Mouse (Mus musculus): ENCODE data around the gene Ankrd12.

Gene Ankrd12

DNA sequence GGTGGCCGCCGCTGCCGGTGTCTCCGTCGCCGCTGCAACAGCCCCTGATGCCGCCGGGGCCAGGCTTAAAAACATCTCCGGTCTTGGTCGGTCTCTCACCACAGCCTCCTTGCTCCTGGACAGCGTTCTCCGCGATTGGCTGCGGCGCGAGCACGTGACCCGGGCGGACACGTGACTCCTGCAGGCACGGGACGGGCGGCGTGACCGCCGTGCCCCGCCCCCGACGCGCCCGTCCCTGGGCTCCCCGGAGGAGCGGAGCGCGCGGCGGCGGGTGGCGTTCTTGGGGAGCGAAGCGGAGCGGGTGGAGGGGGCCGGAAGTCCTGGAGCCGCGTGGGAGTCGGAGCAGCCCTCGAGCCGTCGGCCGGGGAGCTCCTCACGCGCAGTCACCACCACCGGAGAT, at the start of gene Ankrd12:
TSS of gene Ankrd12 (minus strand) at position 156 of the 400 bp plus-strand sequence.
- peak; percentile 95 to 97 for DNase-seq

DNA sequence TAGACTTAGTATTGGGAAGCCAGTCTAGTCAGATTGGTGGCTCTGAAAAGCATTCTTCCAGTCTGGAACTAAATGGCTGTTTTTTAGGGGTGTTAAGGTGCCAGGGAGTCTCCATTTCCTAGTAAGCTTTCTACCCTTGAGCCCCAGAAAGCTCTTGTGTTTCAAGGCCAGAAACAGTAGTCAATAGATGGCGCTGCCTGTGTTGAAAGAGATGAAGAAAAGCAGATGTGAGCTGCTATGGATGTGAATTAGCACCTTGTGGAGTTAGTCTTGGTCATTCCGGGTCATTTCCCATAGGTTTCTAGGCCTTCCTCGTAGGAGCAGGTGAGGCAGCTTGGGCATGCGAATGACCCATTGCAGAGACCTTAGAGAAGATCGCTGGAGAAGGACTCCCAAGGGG, 48.3 kb upstream of the Ankrd12 start:
- no peak for DNase-seq

DNA sequence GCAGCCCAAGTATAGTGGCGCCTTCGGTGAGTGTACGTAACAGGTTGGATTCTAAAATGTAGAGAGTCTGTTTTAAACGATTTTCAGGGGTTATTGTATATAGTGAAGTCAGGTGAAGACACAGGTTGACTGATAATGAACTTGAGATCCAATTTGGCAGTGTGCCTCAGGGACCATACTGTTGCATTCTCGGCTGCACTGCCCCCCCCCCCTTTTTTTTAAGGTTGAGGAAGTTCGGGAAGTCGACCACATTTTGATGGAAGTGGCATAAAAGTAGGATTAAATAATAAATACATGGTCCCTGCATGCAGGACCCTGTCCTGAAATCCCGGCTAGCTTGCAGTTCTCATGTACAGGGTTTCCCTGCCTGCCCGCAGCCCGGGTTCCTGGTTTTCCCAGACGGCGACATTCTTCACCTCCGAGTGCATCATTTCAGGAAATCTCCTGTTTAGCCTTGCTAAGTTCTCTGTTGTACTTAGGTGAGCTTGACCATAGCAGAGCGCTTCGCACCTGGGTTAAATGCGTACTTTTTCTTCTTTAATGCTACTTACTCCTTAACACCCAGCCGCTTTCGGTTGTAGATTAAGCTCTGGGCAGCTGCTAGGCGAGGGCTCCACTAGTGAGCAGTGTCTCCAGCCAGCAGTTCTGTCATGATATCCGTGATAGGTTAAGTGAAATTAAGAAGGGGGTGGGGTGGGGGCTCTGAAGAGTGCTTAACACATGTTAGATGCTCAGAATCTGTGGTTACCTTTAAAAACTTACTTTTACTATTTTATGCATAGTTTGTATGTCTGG, 47.1 kb upstream of the Ankrd12 start:
- no peak for DNase-seq

DNA sequence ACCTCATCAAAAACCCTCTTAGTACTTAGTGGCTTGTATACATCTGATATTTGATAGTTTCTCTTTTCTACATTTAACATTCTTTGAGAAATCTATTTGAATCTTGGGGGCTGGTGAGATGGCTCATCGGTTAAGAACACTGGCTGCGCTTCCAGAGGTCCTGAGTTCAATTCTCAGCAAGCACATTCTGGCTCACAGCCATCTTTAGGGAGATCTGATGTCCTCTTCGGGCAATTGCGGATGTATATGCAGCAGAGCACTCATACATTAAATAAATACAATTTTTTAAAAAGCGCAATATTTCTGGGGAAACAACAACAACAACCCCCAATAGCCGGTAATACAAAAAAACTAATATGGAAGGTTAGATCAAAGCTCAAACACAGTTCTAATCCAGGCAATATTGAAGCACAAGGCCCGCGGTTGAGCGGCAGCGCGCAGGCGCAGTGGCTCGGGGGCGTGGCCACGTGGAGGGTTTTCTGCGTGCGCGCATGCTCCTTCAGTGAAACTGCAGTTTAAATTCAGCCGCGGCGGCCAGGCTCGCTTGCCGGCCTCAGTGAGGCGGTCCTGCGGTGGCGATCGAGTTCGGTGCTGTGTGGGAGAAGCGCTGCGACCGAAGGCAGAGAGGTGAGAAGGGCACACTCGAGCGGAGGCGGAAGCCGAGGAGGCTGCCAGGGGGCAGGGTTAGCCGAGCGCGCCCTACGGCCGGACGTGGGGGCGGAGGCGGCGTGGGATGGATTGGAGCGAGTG, 46.4 kb upstream of the Ankrd12 start, which contains the start of gene Ddx11:
TSS of gene Ddx11 (plus strand) at position 455 of the 750 bp plus-strand sequence.
- DNase-seq, result peak; percentile 96

DNA sequence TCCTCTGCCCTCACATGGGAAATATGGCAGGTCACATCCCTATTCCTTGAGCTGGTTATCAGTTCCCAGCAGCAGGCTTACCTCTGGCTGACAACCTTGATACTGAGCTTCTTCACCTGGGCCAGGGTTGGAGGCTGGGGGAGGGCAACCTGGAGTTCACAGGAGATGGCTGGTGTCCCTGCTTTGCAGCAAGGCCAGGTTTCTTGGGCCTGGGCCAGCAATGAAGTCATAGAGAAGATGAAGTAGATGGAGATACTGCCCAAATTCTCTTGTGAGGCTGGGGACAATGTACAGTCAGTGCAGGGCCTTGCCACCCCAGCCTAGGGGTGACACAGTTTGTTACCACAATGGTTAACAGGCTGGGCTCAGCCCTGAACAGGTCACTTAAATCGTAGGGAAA, 43.8 kb upstream of the Ankrd12 start:
- peak; percentile 52 to 55 for DNase-seq

DNA sequence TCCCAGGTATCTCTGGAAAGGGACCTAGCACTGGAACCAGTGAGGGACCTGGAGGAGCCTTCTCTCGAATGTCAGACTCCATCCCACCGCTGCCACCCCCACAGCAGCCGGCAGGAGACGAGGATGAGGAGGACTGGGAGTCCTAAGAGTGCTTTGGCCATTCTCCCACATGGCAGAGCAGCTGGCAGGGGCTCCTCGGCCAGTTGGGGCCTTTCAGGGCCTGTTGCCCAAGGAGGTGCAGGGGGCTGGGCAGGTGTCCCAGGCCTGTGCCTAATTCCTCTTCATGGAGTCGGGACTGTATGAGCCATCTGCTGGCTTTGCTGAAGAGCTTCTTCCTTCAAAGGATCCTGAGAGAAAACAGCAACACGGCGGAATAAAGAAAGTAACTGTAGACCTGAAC, 42.1 kb upstream of the Ankrd12 start:
- peak; percentile 24 to 42 for DNase-seq

DNA sequence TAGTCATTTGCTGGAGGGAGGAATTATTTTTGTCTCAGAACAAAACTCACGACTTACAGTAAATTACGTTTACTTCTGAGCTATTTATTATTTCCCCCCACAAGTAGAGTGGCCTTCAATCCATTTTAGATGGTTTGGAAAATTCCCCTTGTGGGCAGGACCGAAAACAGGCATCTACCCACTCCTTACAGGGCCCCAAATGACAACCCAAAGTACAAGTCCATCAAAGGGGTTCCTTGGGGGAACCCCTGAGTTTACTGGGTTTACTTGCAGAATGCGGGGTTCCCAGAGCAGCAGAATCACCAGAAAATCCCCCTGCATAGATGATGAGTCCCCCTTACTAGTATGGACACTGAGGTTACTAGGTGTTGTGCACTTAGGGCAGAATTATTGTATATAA, 35.3 kb upstream of the Ankrd12 start:
- no peak for DNase-seq

DNA sequence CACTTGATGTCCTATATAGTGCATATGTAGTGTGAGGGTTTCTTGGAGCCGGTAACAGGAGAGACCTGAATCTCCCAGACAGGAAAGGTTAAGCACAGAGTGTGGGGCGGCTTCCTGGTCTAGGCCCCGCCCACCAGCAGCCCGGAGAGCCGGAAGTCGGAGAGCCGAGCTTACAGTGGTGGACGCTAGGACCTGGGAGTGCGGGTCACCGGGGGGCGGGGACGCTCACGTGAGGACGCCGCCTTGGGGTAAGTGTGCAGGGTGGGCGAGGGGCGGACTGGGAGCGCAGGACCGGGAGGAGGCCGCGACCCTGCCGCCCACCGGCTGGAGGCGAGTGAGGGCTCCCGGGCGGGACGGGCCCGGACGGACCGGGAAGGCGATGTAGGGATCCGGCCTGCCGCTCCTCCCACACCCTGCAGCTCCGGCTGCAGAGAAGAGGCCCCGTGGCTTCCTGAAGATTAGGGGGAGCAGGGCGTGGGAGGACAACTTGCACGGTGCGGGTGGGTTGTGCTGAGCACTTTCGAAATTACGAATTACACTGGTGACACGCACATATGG, 34.6 kb upstream of the Ankrd12 start, which contains the start of gene Washc1:
TSS of gene Washc1 (plus strand) at position 144 of the 558 bp plus-strand sequence.
- peak; percentile 85 to 90 for DNase-seq

DNA sequence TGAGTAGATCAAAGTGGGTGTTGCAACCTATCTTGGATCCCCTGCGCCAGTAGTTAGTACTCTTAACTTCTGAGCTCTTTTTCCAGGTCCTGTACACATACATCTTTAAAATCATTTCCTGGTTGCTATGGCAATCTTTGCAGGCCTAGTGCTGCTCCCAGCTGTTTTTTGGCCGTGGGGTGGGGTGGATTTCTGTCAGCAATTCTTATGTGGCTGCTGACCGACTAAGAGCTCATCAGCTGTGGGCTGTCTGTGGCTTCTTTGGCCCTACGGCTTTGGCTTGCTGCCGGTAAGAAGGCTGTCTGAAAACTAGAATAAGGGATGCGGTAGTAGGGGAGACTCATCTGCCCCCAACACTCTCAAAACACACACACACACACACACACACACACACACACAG, 33.9 kb upstream of the Ankrd12 start:
- DNase-seq, result no peak

DNA sequence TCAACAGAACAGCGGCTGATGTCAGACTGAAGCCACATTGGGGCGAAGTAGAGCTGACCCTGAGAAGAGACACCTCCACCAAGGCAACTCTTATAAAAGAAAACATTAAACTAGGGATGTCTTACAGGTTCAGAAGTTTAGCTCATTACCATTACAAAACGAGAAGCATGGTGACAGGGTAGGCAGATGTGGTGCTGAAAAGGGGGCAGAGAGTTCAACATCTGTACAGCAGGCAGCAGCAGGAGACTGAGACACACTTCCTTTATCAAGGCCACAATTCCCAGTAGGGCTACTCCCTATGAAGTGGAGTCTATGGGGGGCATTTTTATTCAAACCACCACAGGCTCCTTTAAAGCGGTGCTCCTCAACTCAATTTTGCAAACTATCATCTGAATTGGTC, 31.3 kb upstream of the Ankrd12 start:
- no peak for DNase-seq

DNA sequence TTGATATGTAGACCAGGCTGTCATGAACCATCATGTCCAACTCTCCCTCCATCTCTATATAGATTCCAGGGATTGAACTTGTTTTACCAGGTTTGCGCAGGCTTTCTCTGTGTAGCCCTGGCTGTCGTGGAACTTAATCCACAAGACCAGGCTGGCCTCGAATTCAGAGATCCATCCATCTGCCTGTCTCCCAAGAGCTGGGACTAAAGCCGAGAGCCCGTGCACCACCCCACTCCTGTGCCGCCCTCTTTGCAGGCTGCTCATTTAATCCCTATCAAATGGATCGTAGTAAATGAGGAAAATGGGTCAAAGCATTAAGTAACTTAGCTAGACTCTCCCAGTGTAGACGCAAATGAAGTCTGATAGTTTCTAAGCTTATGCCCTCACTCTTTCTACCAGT, 30.6 kb upstream of the Ankrd12 start:
- DNase-seq, result no peak

DNA sequence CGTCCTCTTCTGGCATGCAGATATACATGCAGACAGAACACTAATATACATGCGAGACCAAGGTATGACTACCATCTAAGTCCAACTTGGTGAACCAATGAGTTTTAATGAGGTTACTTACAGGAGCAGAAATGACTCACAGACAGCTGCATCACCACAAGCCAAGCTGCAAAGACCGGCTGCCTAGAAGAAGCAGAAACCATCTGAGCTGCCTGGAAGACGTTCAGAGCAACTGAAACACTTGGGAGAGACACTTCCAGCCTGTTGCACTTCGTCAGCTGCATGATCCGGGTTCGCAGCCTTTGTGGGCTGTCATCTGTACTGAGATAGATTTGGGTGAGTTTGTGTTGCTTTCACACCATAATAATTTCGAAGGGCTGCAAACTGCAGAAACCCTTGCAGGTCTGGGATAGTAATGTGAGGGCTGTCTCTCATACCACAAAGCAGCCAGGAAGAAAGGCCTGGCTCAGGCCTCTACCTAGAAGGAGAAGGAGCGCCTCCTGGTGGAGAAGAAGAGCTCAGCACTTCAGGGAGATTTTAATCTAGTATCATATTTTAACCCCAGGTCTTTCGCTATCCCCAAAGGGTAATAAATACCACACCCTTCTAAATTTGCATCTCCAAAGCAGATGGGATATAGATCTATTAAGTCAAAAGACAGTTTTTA, 29.8 kb upstream of the Ankrd12 start:
- peak; percentile 63 to 67 for DNase-seq

DNA sequence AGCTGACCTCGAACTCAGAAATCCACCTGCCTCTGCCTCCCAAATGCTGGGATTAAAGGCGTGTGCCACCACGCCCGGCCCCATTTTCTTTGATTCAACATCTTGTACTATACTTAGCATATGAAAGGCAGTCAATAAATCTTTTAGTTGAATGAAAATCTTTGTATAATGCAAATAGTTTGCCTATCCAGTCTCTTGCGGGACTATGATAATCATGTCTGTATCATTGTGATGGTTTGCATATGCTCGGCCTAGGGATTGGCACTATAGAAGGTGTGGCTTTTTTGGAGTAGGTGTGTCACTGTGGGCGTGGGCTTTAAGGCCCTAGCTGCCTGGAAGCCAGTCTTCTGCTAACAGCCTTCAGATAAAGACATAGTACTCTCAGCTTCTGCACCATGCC, 27.2 kb upstream of the Ankrd12 start:
- no peak for DNase-seq

DNA sequence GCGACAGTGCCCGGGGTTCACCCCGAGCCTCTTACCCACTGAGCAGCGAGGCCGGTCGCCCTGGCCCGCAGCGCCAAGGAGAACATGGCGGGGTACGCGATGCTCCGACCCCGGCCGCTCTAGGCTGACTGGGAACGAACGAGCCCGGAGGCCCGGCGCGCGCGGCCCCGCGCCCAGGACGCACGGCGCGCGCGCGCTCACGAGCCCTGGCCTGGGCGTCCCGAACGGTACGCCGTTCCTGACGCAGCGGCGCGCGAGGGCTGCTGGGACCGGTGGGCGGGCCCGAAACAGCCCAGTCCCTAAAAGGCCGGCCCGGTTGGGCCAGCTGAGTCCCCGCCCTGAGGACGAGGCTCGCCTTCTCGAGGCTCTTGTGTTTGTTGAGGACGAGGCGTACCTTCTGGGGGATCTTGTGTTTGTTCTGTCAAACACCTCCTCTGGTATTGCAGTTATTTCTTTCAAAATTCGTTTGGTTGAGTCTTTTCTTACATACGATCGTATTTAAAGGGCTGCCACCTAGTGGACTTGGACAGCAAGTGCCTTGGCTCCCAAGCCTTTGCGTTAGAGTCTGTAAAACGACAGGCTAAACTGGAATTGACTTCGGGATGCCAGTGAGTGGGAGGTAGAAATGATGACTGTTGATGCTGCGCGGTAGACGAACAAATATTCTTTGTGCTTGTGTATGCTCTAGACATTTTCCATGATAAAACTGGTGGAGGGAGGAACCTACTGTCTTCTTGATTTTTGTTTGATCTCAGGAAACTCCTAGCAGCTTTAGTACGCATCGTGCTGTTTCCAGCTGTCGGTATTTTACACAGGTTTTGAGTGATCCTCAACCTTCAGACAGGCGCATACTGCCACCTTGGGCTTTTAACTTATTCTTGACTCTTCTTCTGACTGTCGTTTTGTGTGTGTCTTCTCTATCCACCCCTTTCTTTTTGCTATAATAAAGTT, 24.8 kb upstream of the Ankrd12 start, which contains the start of gene Ndufv2:
TSS of gene Ndufv2 (minus strand) at position 180 of the 951 bp plus-strand sequence.
- peak; percentile 89 to 94 for DNase-seq

DNA sequence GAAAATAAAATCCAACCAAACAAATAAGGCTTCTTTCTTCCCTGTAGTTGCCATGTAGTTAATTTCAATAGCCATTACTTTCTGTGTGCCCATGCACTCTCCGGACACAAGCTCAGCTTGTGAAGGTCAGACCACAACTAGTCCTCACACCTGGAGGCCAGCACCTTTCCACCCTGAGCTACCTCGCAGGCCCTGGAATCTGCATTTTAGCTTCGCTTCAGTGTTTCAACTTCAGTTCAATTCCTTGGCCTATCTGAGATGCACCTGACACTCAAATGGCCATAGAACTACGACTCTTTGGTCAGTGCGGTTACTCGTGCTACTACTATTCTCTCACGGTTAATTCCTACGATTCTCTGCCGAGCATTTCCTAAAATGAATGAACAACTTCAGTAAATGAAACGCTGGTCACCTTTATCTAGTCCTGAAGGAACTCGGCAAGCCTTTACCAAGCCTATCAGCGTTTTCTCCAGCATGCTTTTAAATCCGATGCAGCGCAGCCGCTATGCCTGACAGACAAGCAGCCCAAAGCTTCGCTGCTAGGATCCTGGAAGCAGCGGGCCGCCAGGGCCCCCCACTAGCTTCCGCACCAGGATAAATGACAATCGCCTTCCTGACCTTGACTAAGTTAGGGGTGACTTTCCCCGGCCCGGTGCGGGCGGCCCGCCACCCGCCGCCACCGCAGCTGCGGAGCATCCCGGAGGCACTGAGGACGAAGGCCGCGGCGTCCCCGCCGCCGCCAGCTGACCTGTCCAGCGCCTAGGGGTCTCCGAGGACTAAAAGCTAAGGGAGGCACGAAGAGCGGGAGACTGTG, 23.9 kb upstream of the Ankrd12 start:
- DNase-seq, result peak in 1 of 2 experiments; percentile 24

DNA sequence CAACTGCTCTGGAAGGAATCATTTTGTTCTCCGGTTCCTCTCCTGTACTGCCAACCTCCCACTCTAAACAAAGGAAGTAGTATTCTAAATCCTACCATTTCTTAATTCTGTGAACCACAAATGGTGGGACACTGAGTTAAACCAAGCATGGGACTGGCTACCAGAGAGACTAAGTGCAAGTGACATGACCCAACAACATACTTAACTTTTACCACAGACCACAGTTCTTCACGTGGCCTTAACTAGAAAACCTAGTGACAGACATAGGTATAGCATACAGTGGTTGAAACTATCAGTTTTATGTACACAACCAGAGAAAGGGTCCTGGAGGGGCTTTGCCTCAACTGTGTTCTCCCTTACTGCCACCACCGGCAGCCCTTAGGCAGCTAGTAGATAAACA, 15.8 kb upstream of the Ankrd12 start:
- DNase-seq, result no peak

DNA sequence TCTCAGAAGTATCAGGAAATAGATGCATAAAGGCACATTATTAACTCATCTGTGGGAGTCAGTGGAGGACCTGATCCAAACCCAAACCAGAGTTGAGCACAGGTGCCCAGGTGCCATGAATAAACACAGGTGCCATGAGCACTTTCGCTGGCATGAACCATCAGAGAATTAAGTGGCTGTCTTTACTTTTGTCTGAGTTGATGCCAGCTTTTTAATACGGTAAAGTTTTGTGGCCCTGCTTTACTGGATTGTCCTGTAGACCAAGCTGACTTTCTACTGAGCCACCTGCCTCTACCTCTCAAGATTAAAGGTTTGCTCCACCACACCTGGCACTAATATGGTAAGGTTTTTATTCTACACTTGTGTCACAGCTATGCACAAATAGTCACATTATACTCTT, 15.2 kb upstream of the Ankrd12 start:
- no peak for DNase-seq

DNA sequence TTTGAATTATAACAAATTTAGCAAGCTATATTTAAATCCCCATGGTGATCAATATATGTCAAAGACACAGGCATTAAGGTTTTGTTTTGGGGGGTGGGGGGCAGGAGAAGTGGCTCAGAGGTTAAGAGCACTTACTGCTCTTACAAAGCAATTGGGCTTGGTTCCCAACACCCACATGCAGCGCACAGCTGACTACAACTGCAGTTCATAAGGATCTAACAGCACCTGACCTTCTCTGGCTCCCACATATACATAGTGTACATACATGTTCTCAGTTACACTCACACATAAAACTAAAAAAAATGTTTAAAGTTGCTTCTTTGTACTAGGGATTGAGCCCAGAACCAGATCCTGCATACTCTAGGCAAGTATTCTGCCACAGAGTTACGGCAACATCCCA, 14.5 kb upstream of the Ankrd12 start:
- no peak for DNase-seq

DNA sequence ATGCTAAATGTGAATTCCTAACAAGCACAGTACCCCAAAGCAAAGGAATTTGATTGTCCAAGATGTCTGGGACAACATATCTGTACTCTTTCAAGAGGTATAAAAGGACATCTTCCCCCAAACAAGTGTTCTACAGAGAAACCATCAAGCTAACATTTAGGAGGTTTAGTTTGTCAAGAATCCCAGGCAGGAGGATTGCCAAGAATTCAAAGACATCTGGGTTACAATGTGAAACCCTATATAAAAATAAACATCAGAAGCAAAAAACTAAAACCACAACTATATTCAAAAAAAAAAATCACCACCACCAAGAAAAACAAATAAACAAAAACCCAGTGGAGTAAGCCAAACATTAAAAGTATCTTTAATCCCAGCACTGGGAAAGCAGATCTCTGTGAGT, 13.4 kb upstream of the Ankrd12 start:
- DNase-seq, result no peak

DNA sequence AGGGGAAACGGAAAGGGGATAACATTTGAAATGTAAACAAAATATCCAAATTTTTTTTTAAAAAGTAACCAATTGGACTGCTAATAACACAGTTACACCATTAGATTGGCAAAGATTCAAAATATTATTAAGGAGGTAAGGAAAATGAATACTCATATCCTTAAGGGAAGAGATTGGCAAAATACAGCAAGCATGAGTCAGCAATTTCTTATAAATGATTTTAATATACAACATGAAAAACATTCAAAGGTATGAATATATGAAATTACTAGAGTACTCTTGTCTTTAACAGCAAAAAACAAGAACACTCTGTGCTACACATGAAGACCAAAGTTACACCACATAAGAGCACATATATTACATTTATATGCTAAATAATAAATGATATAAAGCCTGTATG, 8.1 kb upstream of the Ankrd12 start:
- DNase-seq, result no peak

DNA sequence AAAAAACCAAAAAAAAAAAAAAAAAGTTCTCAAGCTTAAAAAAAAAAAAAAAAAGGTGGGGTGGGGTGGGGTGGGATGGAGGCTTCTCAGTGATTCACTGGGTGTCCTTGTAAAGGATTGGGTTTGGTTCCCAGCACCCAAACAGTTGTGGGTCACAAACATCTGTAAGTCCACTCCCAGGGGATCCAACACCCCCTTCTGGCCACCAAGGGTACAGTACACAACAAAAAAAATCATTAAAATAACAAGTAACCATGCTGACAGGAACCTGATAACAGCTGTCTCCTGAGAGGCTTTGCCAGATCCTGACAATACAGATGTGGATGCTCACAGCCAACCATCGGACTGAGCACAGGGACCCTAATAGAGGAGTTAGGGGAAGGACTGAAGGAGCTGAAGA, 7.6 kb upstream of the Ankrd12 start:
- no peak for DNase-seq
